8 mouse cellular contexts compared by ENCODE assay signal in genomic region chr13:37760957-37761941, GRCm38 (mm10). TPM values are rescaled to one million over a fixed set of nuclear protein-coding genes. Genes with fewer than 3 reads are reported as not detected.
DNase-seq lines count a peak whose midpoint lies in the region; ATAC-seq and TF ChIP-seq lines count a peak whose summit lies in the region.

No protein-coding gene starts in this region.

- H3K4me2 ChIP-seq in midbrain, embryonic 11.5 days, result peak overlapping the region; percentile 39

- H3K9me3 ChIP-seq in embryonic facial prominence, embryonic 10.5 days, result no peaks in the 10 kb centered on the region
- H3K9me3 ChIP-seq in midbrain, embryonic 11.5 days (ENCODE audit: control insufficient read depth, low read length), result no peaks in the 10 kb centered on the region

- TF ChIP-seq POLR2A in cerebellum, adult 2 months (IDR thresholded peaks at IDR 0.05; ENCODE audit: borderline replicate concordance, insufficient read depth, low read length), result no peak

- intact Hi-C loops in heart, postnatal 10 days (cut with DNase I), result no loop called here

- WGBS in cerebellum, adult 2 months, result 27% methylated on average over 23 of the region's 23 CpGs
- WGBS in embryonic facial prominence, embryonic 10.5 days, result 50% methylated on average over 23 of the region's 23 CpGs
- 22% methylated on average over 23 of the region's 23 CpGs for WGBS in midbrain, embryonic 11.5 days

- H3K27ac ChIP-seq in cerebellum, adult 2 months (ENCODE audit: insufficient read depth, low read length), result no peak overlapping the region
- H3K27ac ChIP-seq in embryonic facial prominence, embryonic 10.5 days (replicated peaks), result peak overlapping the region; percentile 57
- H3K27ac ChIP-seq in midbrain, embryonic 11.5 days (ENCODE audit: low read depth, low read length), result no peak overlapping the region

- no peaks in the 10 kb centered on the region for H3K27me3 ChIP-seq in cerebellum, adult 2 months (ENCODE audit: control insufficient read depth, insufficient read depth, low read length)
- peaks cover 66% of the 10 kb centered on the region for H3K27me3 ChIP-seq in embryonic facial prominence, embryonic 10.5 days (replicated peaks; ENCODE audit: low read depth, poor library complexity, severe bottlenecking)
- H3K27me3 ChIP-seq in midbrain, embryonic 11.5 days (ENCODE audit: control insufficient read depth, insufficient read depth, low read length), result peaks cover 24% of the 10 kb centered on the region

- no peak overlapping the region for H3K4me3 ChIP-seq in cerebellum, adult 2 months (replicated peaks; ENCODE audit: insufficient read depth, low read depth, low read length)
- H3K4me3 ChIP-seq in embryonic facial prominence, embryonic 10.5 days, result no peak overlapping the region; the same call in 1 of the 2 replicates
- no peak overlapping the region; the same call in 1 of the 2 replicates for H3K4me3 ChIP-seq in midbrain, embryonic 11.5 days (ENCODE audit: low read depth, low read length)

- no peaks in the 10 kb centered on the region for H3K4me1 ChIP-seq in cerebellum, adult 2 months (ENCODE audit: control insufficient read depth, insufficient read depth, low read length)
- peaks cover 9% of the 10 kb centered on the region; the same call in 1 of the 2 replicates for H3K4me1 ChIP-seq in embryonic facial prominence, embryonic 10.5 days
- H3K4me1 ChIP-seq in midbrain, embryonic 11.5 days (ENCODE audit: control insufficient read depth, insufficient read depth, low read length), result peaks cover 18% of the 10 kb centered on the region

- peak; percentile 93 for ATAC-seq in midbrain, embryonic 11.5 days (ENCODE audit: low FRiP score)
- ATAC-seq in CD4-positive, CD25-positive, alpha-beta regulatory T cell, adult 4 months, result no peak

- no peak for TF ChIP-seq CTCF in cerebellum, adult 2 months (IDR thresholded peaks at IDR 0.05; ENCODE audit: borderline replicate concordance, insufficient read depth, low read depth, low read length)

- no peaks in the 10 kb centered on the region for H3K36me3 ChIP-seq in embryonic facial prominence, embryonic 10.5 days (replicated peaks)
- H3K36me3 ChIP-seq in midbrain, embryonic 11.5 days (ENCODE audit: control insufficient read depth, insufficient read depth, low read length), result no peaks in the 10 kb centered on the region

- peak overlapping the region; percentile 34 for H3K9ac ChIP-seq in midbrain, embryonic 11.5 days (ENCODE audit: low read length)

- peak; percentile 19 to 48 for DNase-seq in cerebellum, postnatal 10 days
- DNase-seq in cerebellum, adult 2 months, result no peak
- DNase-seq in embryonic facial prominence, embryonic 10.5 days (ENCODE audit: low spot score), result peak; percentile 26
- DNase-seq in heart, postnatal 10 days, result peak; percentile 70
- DNase-seq in kidney, postnatal 14 days, result peak; percentile 71
- peak; percentile 94 for DNase-seq in midbrain, embryonic 11.5 days (ENCODE audit: low spot score, missing footprints)
- no peak for DNase-seq in natural killer cell, adult 2 months (ENCODE audit: low spot score in 2 of 2)

RNA-seq across cellular contexts. Expression of gene Rreb1, which starts 17.0 kb away (rescaled TPM):
- polyA plus RNA-seq in cerebellum, adult 2 months (2012; rRNA removed), result 39.2 and 43.8 TPM in 2 replicates
- 6.0 and 6.4 TPM in 2 replicates for polyA plus RNA-seq in embryonic facial prominence, embryonic 10.5 days (2016; fragmentation: Nextera tagmentation; extraction: Ambion mirVana)
- total RNA-seq in heart, postnatal 10 days (2021), result 10 to 100 TPM; 46.7 to 61.8 TPM
- 3.4 and 5.5 TPM in 2 replicates for polyA plus RNA-seq in midbrain, embryonic 11.5 days (2014; fragmentation: Nextera tagmentation; extraction: Ambion mirVana)
- 1 to 10 TPM; 6.7 to 7.9 TPM for polyA plus RNA-seq in CD4-positive, CD25-positive, alpha-beta regulatory T cell, adult 4 months (2017; shearing (Covaris generic))

Comparison
In these comparisons a context has a peak if more than half of its experiments do, and no peak if none do; other contexts are left out.
1. DNase-seq: peak in cerebellum, postnatal 10 days (2 of 2), embryonic facial prominence, embryonic 10.5 days (single experiment), heart, postnatal 10 days (2 of 2), kidney, postnatal 14 days (single experiment) and midbrain, embryonic 11.5 days (single experiment); none in cerebellum, adult 2 months (0 of 2) and natural killer cell, adult 2 months (0 of 2).